In the genomic region with DNA sequence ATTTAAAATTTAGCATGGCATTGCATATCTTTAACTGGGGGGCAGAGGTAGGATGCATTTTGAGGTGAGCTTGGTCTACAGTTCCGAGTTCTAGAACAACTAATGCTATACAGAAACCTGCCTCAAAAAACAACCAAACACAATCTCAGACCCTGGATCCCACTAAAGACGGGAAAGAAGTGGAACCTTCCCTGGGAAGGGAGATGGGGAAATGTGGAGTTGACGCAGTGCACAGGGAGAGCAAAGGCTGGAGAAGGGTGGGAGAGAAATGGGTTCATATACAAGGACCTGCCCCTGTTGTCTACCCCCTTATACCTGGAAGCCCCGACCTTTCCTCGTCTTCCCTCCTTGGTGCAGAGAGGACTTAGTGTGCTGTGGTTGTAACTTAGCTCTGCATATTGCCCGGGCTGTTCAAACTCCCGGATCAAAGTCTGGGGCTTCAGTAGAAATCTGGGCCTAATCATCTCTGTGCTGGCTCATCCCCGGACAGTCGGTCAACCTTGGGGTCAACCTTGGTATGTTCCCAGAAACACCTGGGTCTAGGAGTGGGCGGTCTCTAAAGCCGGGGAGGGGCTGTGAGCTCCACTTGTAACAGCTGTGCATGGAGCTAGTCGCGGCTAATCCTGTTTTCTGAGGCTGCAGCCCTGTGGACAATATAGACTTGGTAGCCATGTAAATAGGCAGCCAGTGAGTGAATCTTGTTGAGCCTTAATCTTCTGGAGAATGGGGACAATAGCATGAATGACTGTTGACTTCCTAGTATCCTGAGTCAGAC, we compare ENCODE assay signal across 8 mouse cellular contexts. TPM values are rescaled to one million over a fixed set of nuclear protein-coding genes. Genes with fewer than 3 reads are reported as not detected.
DNase-seq lines count a peak whose midpoint lies in the region; ATAC-seq and TF ChIP-seq lines count a peak whose summit lies in the region.

No protein-coding gene starts in this region.

- H3K27me3 ChIP-seq in forebrain, embryonic 12.5 days, result no peaks in the 10 kb centered on the region
- H3K27me3 ChIP-seq in myocyte (ENCODE audit: control insufficient read depth, insufficient read depth, insufficient read length), result no peaks in the 10 kb centered on the region

- peaks cover 33% of the 10 kb centered on the region for H3K4me1 ChIP-seq in forebrain, embryonic 12.5 days

- peak; percentile 47 for DNase-seq in cerebellum, adult 11-12 months
- no peak for DNase-seq in cerebellum, adult 8-10 months
- peak; percentile 55 for DNase-seq in 3134 (ENCODE audit: extremely low read depth, insufficient read length, low spot score)
- peak; percentile 57 for DNase-seq in kidney, postnatal 14 days
- DNase-seq in layer of hippocampus, postnatal 25 days (ENCODE audit: extremely low spot score in 1 of 2, low spot score in 1 of 2), result no peak
- DNase-seq in gastrocnemius, postnatal 14 days, result no peak

- peak overlapping the region; percentile 77 for H3K27ac ChIP-seq in forebrain, embryonic 12.5 days

- TF ChIP-seq POLR2A in myocyte (IDR thresholded peaks at IDR 0.05; ENCODE audit: insufficient read length, low read depth), result peak; percentile 13

- H3K79me2 ChIP-seq in myocyte (ENCODE audit: control insufficient read depth, insufficient read depth), result peaks cover 46% of the 10 kb centered on the region

- WGBS in forebrain, embryonic 12.5 days, result 6% methylated on average over 13 of the region's 13 CpGs

- peaks cover 38% of the 10 kb centered on the region for H3K36me3 ChIP-seq in forebrain, embryonic 12.5 days (replicated peaks)
- peaks cover 32% of the 10 kb centered on the region for H3K36me3 ChIP-seq in myocyte (ENCODE audit: control insufficient read depth, insufficient read depth)

- intact Hi-C loops in gastrocnemius, postnatal 14 days (cut with DNase I; ENCODE audit: low total_unique reads), result loop anchor here (10.0 kb wide), 1 partner anchor 87 kb away; no protein-coding TSS in a partner anchor

- H3ac ChIP-seq in myocyte (ENCODE audit: control insufficient read depth, insufficient read length), result no peak overlapping the region

- H3K9me3 ChIP-seq in forebrain, embryonic 12.5 days, result no peaks in the 10 kb centered on the region

- peak overlapping the region; percentile 19; the same call in 1 of the 2 replicates for H3K4me3 ChIP-seq in forebrain, embryonic 12.5 days (replicated peaks)
- no peak overlapping the region for H3K4me3 ChIP-seq in myocyte

- ATAC-seq in forebrain, embryonic 12.5 days (ENCODE audit: low FRiP score), result peak; percentile 27

- H3K9ac ChIP-seq in forebrain, embryonic 12.5 days, result peak overlapping the region; percentile 26; the same call in 1 of the 2 replicates

- H3K4me2 ChIP-seq in forebrain, embryonic 12.5 days, result peak overlapping the region; percentile 33
- H3K4me2 ChIP-seq in myocyte (ENCODE audit: low read depth), result peak overlapping the region; percentile 43

TF ChIP-seq in myocyte, 11 proteins besides CTCF, POLR2A, EP300 and RAD21:
- TF ChIP-seq TCF3 (IDR thresholded peaks at IDR 0.05; ENCODE audit: insufficient read length, low read depth) (no peak), POLR2AphosphoS2 (IDR thresholded peaks at IDR 0.05; ENCODE audit: insufficient read length, low read depth) (peak; percentile 80), CEBPB (IDR thresholded peaks at IDR 0.05; ENCODE audit: insufficient read depth, poor library complexity, severe bottlenecking) (no peak), TCF12 (IDR thresholded peaks at IDR 0.05; ENCODE audit: insufficient read depth, poor library complexity, severe bottlenecking) (no peak), MYOD1 (IDR thresholded peaks at IDR 0.05; ENCODE audit: control insufficient read depth in 1 of 3, insufficient read length in 2 of 3, low read depth in 2 of 3) (peak in 1 of 3 experiments; percentile 35)

RNA-seq across cellular contexts. Expression of a gene that starts 5.2 kb away (rescaled TPM):
- 3,257 and 3,328 TPM in 2 replicates for polyA plus RNA-seq in forebrain, embryonic 12.5 days (2016; fragmentation: Nextera tagmentation; extraction: Ambion mirVana)
- 593 TPM for polyA plus RNA-seq in myocyte (2012; fragmentation: generic; extraction: Trizol)
- total RNA-seq in layer of hippocampus, postnatal 25 days (2021), result 100 to 1,000 TPM; 508 to 527 TPM
- 100 to 1,000 TPM; 184 to 248 TPM for total RNA-seq in gastrocnemius, postnatal 14 days (2021)

RNA-seq across cellular contexts. Expression of a gene that starts 50.7 kb away (rescaled TPM):
- polyA plus RNA-seq in forebrain, embryonic 12.5 days (2016; fragmentation: Nextera tagmentation; extraction: Ambion mirVana), result 91.7 TPM in 2 replicates
- polyA plus RNA-seq in myocyte (2012; fragmentation: generic; extraction: Trizol), result 50.0 TPM
- 10 to 100 TPM; 55.4 to 61.0 TPM for total RNA-seq in layer of hippocampus, postnatal 25 days (2021)
- total RNA-seq in gastrocnemius, postnatal 14 days (2021), result 10 to 100 TPM; 25.0 to 30.2 TPM

RNA-seq across cellular contexts. Expression of a gene that starts 51.0 kb away (rescaled TPM):
- polyA plus RNA-seq in forebrain, embryonic 12.5 days (2016; fragmentation: Nextera tagmentation; extraction: Ambion mirVana), result 59.9 and 64.6 TPM in 2 replicates
- polyA plus RNA-seq in myocyte (2012; fragmentation: generic; extraction: Trizol), result 20.4 TPM
- 10 to 100 TPM; 21.6 to 25.0 TPM for total RNA-seq in layer of hippocampus, postnatal 25 days (2021)
- total RNA-seq in gastrocnemius, postnatal 14 days (2021), result 1 to 10 TPM; 8.2 to 9.6 TPM

Comparison
In these comparisons a context has a peak if more than half of its experiments do, and no peak if none do; other contexts are left out.
1. DNase-seq: peak in cerebellum, adult 11-12 months (single experiment), 3134 (single experiment) and kidney, postnatal 14 days (single experiment); none in cerebellum, adult 8-10 months (single experiment), layer of hippocampus, postnatal 25 days (0 of 2) and gastrocnemius, postnatal 14 days (single experiment).